Mouse (Mus musculus) R1 (cell line): ENCODE measurements around the gene Srsf7.
A peak's percentile ranks its signal among the peaks of the same experiment; 100 is the strongest.
"Not testable (repeated sequence)": the region's sequence is repeated elsewhere in the genome, so short reads cannot be mapped to it uniquely, and the experiment has no call there.

ENCODE experiments used
- DNase-seq: peaks from one replicate; pipeline ENCODE4 v3.0.0-alpha.2; 2018; ENCODE audit warnings: low read depth, low spot score

Srsf7 gene

GRCm38 (mm10) chr17:80206671-80207581, at the start of gene Srsf7, which contains the start of gene Ttc39d:
Srsf7 (minus strand) TSS chr17:80207307.
Ttc39d (plus strand) TSS chr17:80207460.
- peak; percentile 99 for DNase-seq

- peak; percentile 97 for DNase-seq
Measured at GRCm38 (mm10) chr17:80255208-80255607, 48.1 kb upstream of the Srsf7 start.

- peak; percentile 91 for DNase-seq
Measured at GRCm38 (mm10) chr17:80254421-80254820, 47.3 kb upstream of the Srsf7 start.

- no peak for DNase-seq
Measured at GRCm38 (mm10) chr17:80252757-80253525, 45.8 kb upstream of the Srsf7 start.

GRCm38 (mm10) chr17:80243116-80243515, 36.0 kb upstream of the Srsf7 start:
- no peak for DNase-seq

- peak; percentile 52 for DNase-seq
Measured at GRCm38 (mm10) chr17:80241594-80241993, 34.5 kb upstream of the Srsf7 start.

GRCm38 (mm10) chr17:80237475-80237874, 30.4 kb upstream of the Srsf7 start:
- DNase-seq, result no peak

- DNase-seq, result no peak
Measured at GRCm38 (mm10) chr17:80236805-80237204, 29.7 kb upstream of the Srsf7 start.

GRCm38 (mm10) chr17:80235477-80235876, 28.4 kb upstream of the Srsf7 start:
- no peak for DNase-seq

GRCm38 (mm10) chr17:80234376-80234775, 27.3 kb upstream of the Srsf7 start:
- DNase-seq, result no peak

GRCm38 (mm10) chr17:80233844-80234243, 26.7 kb upstream of the Srsf7 start:
- DNase-seq, result no peak

- no peak for DNase-seq
Measured at GRCm38 (mm10) chr17:80229396-80229795, 22.3 kb upstream of the Srsf7 start.

- DNase-seq, result not testable (repeated sequence)
Measured at GRCm38 (mm10) chr17:80225142-80225541, 18.0 kb upstream of the Srsf7 start.

GRCm38 (mm10) chr17:80224326-80225116, 17.4 kb upstream of the Srsf7 start, which contains the start of gene Gemin6:
Gemin6 (plus strand) TSS chr17:80224441.
- DNase-seq, result peak; percentile 97

GRCm38 (mm10) chr17:80223829-80224228, 16.7 kb upstream of the Srsf7 start:
- DNase-seq, result no peak

GRCm38 (mm10) chr17:80221890-80222628, 15.0 kb upstream of the Srsf7 start:
- peak; percentile 57 for DNase-seq

GRCm38 (mm10) chr17:80221202-80221601, 14.1 kb upstream of the Srsf7 start:
- DNase-seq, result no peak

- no peak for DNase-seq
Measured at GRCm38 (mm10) chr17:80220131-80220530, 13.0 kb upstream of the Srsf7 start.

GRCm38 (mm10) chr17:80213998-80214397, 6.9 kb upstream of the Srsf7 start:
- not testable (repeated sequence) for DNase-seq

GRCm38 (mm10) chr17:80206301-80206670, 821 bp downstream of the Srsf7 start:
- DNase-seq, result peak; percentile 63

GRCm38 (mm10) chr17:80205657-80206056, 1.4 kb downstream of the Srsf7 start:
- DNase-seq, result no peak
